In genomic region chr11:35766845-35767244, GRCm38 (mm10) we compare ENCODE assay signal across 22 mouse cellular contexts. TPM values are rescaled to one million over a fixed set of nuclear protein-coding genes. Genes with fewer than 3 reads are reported as not detected.
A peak's percentile ranks its signal among the peaks of the same experiment; 100 is the strongest.
DNase-seq lines count a peak whose midpoint lies in the region; ATAC-seq and TF ChIP-seq lines count a peak whose summit lies in the region.
"Had no signal": no experiment of that assay in that cellular context is flagged by ENCODE, and none has a peak within 500 bp of the region (broad histone marks: within the 10 kb centered on the region; RNA-seq: fewer than 3 reads in every experiment).

No protein-coding gene starts in this region.

- H3K36me3 ChIP-seq in intestine, embryonic 14.5 days (ENCODE audit: control insufficient read depth, insufficient read depth, low read length), result no peaks in the 10 kb centered on the region
- H3K36me3 ChIP-seq in intestine, embryonic 16.5 days (ENCODE audit: control insufficient read depth, insufficient read depth, low read length), result no peaks in the 10 kb centered on the region
- H3K36me3 ChIP-seq in lung, postnatal 0 days (ENCODE audit: insufficient read depth, low read length), result no peaks in the 10 kb centered on the region
- H3K36me3 ChIP-seq: embryonic facial prominence, embryonic 12.5 days had no signal

- TF ChIP-seq CTCF in lung, postnatal 0 days (IDR thresholded peaks at IDR 0.05), result no peak

- TF ChIP-seq EP300 in lung, postnatal 0 days (IDR thresholded peaks at IDR 0.05), result no peak

- no peaks in the 10 kb centered on the region for H3K27me3 ChIP-seq in intestine, embryonic 14.5 days (replicated peaks; ENCODE audit: control insufficient read depth, insufficient read depth, low read length)
- H3K27me3 ChIP-seq in intestine, embryonic 16.5 days (replicated peaks; ENCODE audit: control insufficient read depth, insufficient read depth, low read length), result no peaks in the 10 kb centered on the region
- H3K27me3 ChIP-seq in lung, postnatal 0 days (replicated peaks; ENCODE audit: insufficient read depth, low read length), result no peaks in the 10 kb centered on the region
- H3K27me3 ChIP-seq: embryonic facial prominence, embryonic 12.5 days had no signal

- H3K4me3 ChIP-seq in intestine, embryonic 14.5 days (ENCODE audit: low read depth, low read length), result no peak overlapping the region
- no peak overlapping the region for H3K4me3 ChIP-seq in intestine, embryonic 16.5 days (ENCODE audit: low read length)
- H3K4me3 ChIP-seq in lung, postnatal 0 days (ENCODE audit: low read depth, low read length), result no peak overlapping the region
- H3K4me3 ChIP-seq: embryonic facial prominence, embryonic 10.5 days; embryonic facial prominence, embryonic 12.5 days; forebrain, embryonic 12.5 days had no signal

- H3K9ac ChIP-seq in intestine, embryonic 14.5 days (ENCODE audit: low read length), result no peak overlapping the region
- no peak overlapping the region for H3K9ac ChIP-seq in intestine, embryonic 16.5 days (ENCODE audit: low read depth, low read length)
- no peak overlapping the region for H3K9ac ChIP-seq in lung, postnatal 0 days (replicated peaks; ENCODE audit: low read depth)
- H3K9ac ChIP-seq: embryonic facial prominence, embryonic 12.5 days; forebrain, embryonic 12.5 days had no signal

- DNase-seq in intestine, embryonic 14.5 days (ENCODE audit: low spot score), result peak; percentile 13
- DNase-seq in testis, postnatal 10 days (ENCODE audit: low spot score), result peak; percentile 21
- DNase-seq in testis, postnatal 14 days (ENCODE audit: low spot score), result no peak
- peak; percentile 26 for DNase-seq in 416B (ENCODE audit: low read depth)
- no peak for DNase-seq in frontal cortex, postnatal 25 days (ENCODE audit: low spot score in 2 of 2)
- no peak for DNase-seq in lung, postnatal 0 days (ENCODE audit: low spot score)
- DNase-seq: adrenal gland, adult 8-10 months; adrenal gland, postnatal 14 days; adrenal gland, postnatal 36 days; cerebellum, adult 11-12 months; cerebellum, adult 2 months; cerebellum, adult 9-10 months; cerebellum, postnatal 10 days; cerebellum, postnatal 25 days had no signal

- no peaks in the 10 kb centered on the region for H3K9me3 ChIP-seq in intestine, embryonic 14.5 days (ENCODE audit: control insufficient read depth, low read length)
- H3K9me3 ChIP-seq in intestine, embryonic 16.5 days (ENCODE audit: control insufficient read depth, low read length), result no peaks in the 10 kb centered on the region
- no peaks in the 10 kb centered on the region for H3K9me3 ChIP-seq in lung, postnatal 0 days (ENCODE audit: low read length)
- H3K9me3 ChIP-seq: embryonic facial prominence, embryonic 10.5 days; embryonic facial prominence, embryonic 12.5 days; forebrain, embryonic 12.5 days had no signal

- WGBS in intestine, embryonic 14.5 days, result 84% methylated on average over 5 of the region's 5 CpGs
- WGBS in intestine, embryonic 16.5 days, result 85% methylated on average over 5 of the region's 5 CpGs
- 79% methylated on average over 5 of the region's 5 CpGs for WGBS in lung, postnatal 0 days

- no peak overlapping the region for H3K27ac ChIP-seq in intestine, embryonic 14.5 days (ENCODE audit: low read depth)
- H3K27ac ChIP-seq in intestine, embryonic 16.5 days (ENCODE audit: low read length), result no peak overlapping the region
- no peak overlapping the region for H3K27ac ChIP-seq in lung, postnatal 0 days (ENCODE audit: low read length)
- H3K27ac ChIP-seq: embryonic facial prominence, embryonic 10.5 days; embryonic facial prominence, embryonic 12.5 days; forebrain, embryonic 12.5 days had no signal

- no peak for ATAC-seq in intestine, embryonic 14.5 days (replicated peaks; ENCODE audit: low FRiP score, low TSS enrichment, low read depth)
- ATAC-seq in intestine, embryonic 16.5 days, result no peak
- no peak for ATAC-seq in lung, postnatal 0 days
- ATAC-seq: activated CD4-positive, CD25-positive, alpha-beta regulatory T cell, adult 4 months; forebrain, embryonic 14.5 days; forebrain, embryonic 16.5 days; Patski had no signal

- H3K4me2 ChIP-seq in intestine, embryonic 14.5 days (ENCODE audit: low read length), result no peak overlapping the region
- H3K4me2 ChIP-seq in intestine, embryonic 16.5 days (ENCODE audit: low read depth, low read length), result no peak overlapping the region
- no peak overlapping the region for H3K4me2 ChIP-seq in lung, postnatal 0 days (replicated peaks; ENCODE audit: low read depth, low read length)
- H3K4me2 ChIP-seq: embryonic facial prominence, embryonic 12.5 days; forebrain, embryonic 12.5 days had no signal

- H3K4me1 ChIP-seq in intestine, embryonic 14.5 days (replicated peaks; ENCODE audit: control insufficient read depth, insufficient read depth, low read length), result no peaks in the 10 kb centered on the region
- peaks cover 10% of the 10 kb centered on the region; the same call in 1 of the 2 replicates for H3K4me1 ChIP-seq in intestine, embryonic 16.5 days (ENCODE audit: control insufficient read depth, insufficient read depth, low read length)
- H3K4me1 ChIP-seq in lung, postnatal 0 days (ENCODE audit: insufficient read depth, low read depth, low read length), result peaks cover 11% of the 10 kb centered on the region

RNA-seq across cellular contexts. Expression of gene Pank3, which starts 2.4 kb away (rescaled TPM):
- 24.1 and 26.4 TPM in 2 replicates for polyA plus RNA-seq in intestine, embryonic 14.5 days (2014; fragmentation: Nextera tagmentation; extraction: Ambion mirVana)
- 27.1 and 34.9 TPM in 2 replicates for polyA plus RNA-seq in intestine, embryonic 16.5 days (2015; fragmentation: Nextera tagmentation; extraction: Ambion mirVana)
- 12.4 and 14.1 TPM in 2 replicates for polyA plus RNA-seq in lung, postnatal 0 days (2015; fragmentation: Nextera tagmentation; extraction: Ambion mirVana)

RNA-seq across cellular contexts. Expression of gene Fbll1, which starts 31.8 kb away (rescaled TPM):
- polyA plus RNA-seq in intestine, embryonic 14.5 days (2014; fragmentation: Nextera tagmentation; extraction: Ambion mirVana), result 0.43 and 1.2 TPM in 2 replicates
- 0.11 TPM in 1 of 2 replicates, not detected in the other for polyA plus RNA-seq in intestine, embryonic 16.5 days (2015; fragmentation: Nextera tagmentation; extraction: Ambion mirVana)
- not detected in 2 replicates for polyA plus RNA-seq in lung, postnatal 0 days (2015; fragmentation: Nextera tagmentation; extraction: Ambion mirVana)
- polyA plus RNA-seq: activated CD4-positive, CD25-positive, alpha-beta regulatory T cell, adult 4 months; Patski had no signal

Comparison
In these comparisons a context has a peak if more than half of its experiments do, and no peak if none do; other contexts are left out.
1. DNase-seq: peak in intestine, embryonic 14.5 days (single experiment), testis, postnatal 10 days (single experiment) and 416B (single experiment); none in testis, postnatal 14 days (single experiment), frontal cortex, postnatal 25 days (0 of 2) and lung, postnatal 0 days (single experiment).